Mouse (Mus musculus) adrenal gland, postnatal 25 days (tissue): Measurements from ENCODE around the gene Pla2g6. TPM values are rescaled to one million over a fixed set of nuclear protein-coding genes. Genes with fewer than 3 reads are reported as not detected.

Experiments used
- DNase-seq: peaks from one replicate; pipeline ENCODE4 v3.0.0; 2021; ENCODE audit warnings: mixed read lengths
- total RNA-seq: library from RNA; stranded (reverse); gene quantifications from 2 replicates; pipeline ENCODE4 v1.2.3, GENCODE M21; 2021

Pla2g6 gene
- total RNA-seq, 1 experiment from 2014 or later: 28.4 TPM

DNA sequence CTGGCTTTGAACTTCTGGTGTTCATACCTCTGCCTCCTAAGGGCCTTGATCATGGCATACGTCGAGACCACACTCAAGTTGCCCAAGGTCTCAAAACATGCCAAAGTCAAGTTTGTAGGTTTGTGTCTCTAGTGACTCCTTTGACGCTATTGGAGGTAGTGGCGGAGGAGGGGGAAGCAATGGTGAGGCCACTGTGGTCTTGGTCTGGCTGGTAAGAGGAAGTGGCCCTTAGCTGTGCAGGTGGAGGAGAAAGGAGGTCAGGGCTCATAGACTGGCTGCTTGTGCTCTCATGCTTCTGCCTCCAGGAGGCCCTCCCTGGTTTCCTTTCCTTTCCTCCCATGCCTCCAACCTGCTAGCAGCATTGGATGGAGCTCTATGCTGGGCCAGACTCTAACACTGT, 22.7 kb upstream of the Pla2g6 start:
- DNase-seq: no peak

DNA sequence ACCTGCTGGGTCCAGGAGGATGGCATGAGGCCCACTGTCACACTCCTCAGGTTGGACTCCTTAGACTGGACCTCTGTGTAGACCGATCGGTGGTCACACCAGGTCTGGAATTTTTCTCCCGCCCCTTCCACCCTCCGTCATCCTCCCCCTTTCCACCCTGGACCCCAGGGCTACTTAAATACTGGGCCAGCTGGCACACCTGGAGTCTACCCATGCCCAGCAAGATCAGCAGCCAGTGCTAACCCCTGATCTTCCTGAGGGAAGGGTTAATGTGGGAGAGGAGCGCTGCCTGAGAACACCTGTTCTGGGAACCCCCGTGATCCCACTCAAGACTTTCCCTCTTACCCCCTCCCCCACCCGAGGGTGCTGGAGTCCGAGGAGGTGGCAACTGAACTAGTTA, 20.5 kb upstream of the Pla2g6 start:
- DNase-seq: no peak

DNA sequence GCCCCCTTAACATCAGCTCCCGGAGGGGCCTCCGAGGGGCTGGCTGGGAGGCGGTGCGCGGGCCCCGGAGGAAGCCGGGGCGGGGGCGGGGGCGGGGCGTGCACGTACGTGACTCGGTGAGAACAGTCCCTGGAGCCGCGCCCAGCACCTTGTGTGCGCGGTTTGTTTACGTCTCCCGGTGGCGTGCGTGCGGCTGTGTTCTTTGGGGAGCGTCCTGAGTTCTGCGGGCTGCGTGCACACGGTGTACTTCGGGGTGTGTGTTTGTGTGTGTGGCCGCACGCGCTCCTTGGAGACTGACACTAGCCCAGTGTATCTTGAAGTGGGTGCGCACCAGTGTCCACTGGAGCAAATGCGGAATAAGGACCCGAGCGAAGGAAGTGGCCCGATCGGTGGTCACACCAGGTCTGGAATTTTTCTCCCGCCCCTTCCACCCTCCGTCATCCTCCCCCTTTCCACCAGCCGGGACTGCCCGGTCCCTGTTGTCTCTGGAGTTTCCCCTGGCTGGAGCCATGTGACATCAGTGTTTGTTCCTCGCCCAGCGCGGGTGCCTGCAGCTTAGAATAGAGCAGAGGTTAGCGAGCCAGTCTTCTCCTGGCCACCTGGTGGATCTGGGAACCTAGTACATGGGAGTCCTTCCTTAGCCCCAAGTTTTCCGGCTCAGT, 19.8 kb upstream of the Pla2g6 start:
- DNase-seq: peak; percentile 60

DNA sequence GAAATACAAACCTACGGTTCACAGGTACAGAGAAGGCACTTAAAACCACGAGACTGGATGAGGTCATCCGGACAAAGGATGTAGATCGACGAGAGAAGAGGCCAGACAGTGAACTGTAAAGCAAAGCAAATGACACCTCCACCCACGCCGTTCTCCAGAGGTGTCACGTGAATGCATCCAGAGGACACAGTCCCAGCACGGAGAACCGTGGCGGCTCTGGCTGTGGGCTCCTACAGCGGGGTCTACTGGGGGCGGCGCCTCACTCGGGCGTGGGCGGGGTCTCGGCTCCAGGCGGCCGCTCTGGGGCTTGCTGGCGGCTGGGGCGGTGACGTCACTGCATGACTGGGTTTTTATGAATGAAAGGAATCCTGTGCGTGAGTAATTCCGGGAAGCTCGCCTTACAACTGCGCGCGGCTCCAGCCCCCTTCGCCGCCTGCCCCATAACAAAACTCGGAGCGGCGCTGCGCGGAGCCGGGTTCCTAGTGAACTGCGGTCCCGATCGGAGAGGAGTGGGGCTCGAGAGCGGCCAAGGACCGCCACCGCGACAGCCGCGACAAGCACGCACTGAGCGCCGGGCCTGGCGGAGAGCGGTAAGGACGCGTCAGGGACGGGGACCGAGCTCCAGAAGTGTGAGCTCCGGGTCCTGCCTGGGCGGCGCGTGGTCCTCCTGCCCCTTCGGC, 19.1 kb upstream of the Pla2g6 start:
- peak; percentile 93 for DNase-seq

DNA sequence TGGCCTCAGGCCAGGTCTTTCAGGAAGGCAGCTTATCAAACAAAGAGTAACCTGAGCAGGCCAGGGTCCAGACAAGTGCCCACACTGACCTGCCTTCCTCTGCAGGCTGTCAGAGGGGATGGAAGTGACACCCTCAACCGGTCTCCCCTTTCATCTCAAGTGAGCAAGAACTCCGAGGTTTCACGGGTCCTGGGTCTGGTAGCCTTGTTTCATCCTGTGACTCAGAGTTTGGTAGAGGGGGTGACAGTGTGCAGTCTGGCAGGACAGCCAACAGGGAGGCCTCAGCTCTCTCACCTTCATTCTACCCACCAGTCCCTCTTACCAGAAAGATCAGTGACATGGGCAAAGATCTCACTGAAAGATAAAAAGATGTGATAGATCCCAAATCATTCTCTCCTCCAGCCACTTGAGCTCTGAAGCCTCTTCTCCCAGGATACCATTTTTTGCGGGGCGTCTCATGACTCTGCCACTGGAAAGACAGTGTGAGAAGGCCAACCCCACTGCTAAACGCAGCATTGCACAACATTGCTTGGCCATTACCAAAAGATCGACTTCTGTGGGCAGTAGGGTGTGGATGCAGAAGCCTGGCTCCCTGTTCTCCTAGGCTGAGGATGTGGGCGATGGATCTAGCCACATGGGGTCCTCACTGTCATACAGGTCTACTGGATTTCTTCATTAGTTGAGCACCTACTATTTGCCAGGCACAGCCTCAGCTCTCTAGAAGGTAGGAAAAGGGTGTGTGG, 18.0 kb upstream of the Pla2g6 start, which contains the start of gene Maff:
Gene Maff, plus strand, starts transcription at position 571 of the 743 bp plus-strand sequence.
- DNase-seq: no peak

DNA sequence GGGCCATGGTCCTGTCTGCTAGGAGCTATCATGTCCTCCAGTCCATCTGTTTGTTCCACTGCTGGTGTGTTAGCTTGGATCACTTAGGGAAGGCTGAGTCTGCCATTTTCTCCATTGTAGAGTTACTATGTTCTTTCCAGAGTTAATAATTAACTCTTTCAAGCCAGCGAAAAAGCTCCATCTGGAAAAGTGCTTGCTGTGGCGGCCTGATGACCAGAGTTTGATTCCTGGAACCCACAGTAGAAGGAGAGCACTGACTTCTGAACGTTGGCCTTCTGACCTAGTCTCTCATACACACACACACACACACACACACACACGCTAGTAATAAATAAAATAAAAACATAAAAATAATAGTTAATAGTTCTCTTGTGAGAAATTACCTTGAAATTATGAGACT, 16.4 kb upstream of the Pla2g6 start:
- no peak for DNase-seq

DNA sequence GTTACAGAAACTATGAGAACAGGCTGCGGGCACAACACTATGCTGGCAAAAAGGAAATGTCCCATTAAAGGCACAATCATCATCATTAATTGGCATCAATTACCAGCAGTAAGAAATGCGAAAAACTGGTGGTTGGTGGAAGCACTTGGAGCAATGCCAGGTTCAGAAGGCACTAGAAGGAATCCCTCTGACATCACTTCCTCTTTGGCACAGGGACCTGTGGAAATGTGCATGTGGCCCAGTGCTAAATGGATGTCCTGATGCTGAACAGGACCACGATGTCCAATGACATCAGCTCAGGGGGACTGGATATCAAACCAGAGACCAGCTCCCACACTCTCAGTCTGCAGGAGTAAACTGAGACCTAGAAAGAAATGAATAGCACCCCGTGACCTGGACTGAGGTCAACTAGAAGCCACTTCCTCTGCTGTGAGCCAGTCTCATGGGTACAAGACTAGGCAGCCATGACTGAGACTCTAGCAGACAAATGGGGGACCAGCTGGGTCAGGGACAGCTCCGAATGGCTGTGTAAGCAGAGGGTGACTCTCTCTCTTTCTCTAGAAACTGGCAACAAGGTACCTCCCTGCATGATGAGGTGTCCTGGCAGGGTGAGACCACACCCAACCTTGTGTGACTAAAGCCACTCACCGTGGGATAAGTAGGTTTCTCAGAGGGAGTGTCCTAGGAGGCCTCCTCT, 14.6 kb upstream of the Pla2g6 start:
- DNase-seq: no peak

DNA sequence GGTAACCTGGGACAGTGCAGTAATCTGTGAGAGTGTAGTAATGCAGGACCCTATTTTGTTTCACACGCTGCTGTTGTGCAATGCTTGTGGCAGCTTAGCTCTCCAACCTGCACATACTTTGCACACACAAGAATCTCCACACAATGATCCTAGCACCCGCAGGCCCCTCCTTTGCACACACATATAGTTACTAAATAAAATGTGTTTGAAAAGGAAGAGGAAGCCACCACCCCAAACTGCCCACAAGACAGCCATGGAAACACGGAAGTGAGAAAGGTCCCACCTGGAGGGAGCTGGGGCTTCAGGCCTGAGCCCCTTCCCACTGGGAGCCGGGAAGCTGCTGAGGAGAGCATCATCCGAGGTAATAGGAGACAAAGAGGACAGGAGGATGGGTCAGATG, 10.8 kb upstream of the Pla2g6 start:
- DNase-seq: no peak

DNA sequence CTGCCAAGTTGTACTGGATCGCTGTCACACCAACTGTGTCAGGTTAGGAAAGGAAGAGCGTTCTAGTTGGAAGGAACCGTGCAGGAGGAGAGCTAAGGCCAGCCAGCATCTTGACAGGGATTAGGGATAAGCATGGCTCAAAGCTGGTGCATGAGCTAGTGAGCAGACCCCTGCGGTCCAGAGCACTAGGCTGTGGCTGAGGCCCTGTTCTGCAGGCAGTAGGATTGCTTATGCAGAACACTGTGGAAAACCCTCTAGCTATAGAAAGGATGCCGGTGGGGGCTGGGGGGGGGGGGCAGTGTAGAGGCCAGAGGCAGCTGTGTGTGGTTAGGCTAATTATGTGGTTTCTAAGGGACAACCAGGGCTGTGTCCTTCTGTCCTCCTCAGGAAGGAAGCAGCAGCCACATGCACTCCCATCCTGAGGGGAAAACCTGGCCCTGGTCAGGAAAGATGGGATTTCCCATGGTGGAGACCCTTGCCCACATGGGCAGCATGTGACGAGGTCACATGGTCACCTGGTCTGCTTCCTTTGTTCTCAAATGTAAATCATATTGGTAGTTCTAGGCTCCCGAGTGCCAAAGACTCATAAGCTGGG, 7.0 kb upstream of the Pla2g6 start:
- DNase-seq: no peak

DNA sequence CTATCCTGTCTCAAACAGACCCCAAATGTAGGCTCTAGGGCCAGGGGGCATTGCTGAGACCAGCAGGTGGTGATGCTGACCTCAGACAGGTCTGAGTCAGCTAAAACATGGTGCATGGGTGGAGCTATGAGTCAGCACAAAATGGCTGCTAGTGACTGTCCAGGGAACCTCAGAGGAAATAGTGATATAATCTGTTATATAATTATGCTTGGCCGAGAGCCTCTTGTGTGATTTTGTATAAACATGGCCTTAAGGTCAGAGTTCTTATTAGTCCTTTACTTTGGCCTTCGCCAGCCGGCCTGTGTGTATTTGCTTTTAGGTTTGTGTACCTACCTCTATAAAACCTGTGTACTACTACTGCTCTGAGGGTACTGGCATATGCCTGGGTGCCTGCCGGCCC, 5.2 kb upstream of the Pla2g6 start:
- no peak for DNase-seq

DNA sequence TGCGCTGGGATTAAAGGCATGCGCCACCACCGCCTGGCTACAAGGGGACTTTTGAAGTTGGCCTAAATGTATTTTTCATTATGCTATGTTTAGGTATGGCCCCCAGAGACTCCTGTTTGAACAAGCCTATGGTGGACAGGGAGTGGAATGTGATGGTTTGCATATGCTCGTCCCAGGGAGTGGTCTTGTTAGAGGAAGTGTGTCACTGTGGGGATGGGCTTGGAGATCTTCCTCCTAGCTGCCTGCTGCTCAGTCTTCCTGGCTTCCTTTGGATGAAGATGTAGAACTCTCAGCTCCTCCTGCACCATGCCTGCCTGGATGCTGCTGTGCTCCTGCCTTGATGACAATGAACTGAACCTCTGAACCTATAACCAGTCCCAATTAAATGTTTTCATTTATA, 2.3 kb upstream of the Pla2g6 start:
- DNase-seq: no peak

DNA sequence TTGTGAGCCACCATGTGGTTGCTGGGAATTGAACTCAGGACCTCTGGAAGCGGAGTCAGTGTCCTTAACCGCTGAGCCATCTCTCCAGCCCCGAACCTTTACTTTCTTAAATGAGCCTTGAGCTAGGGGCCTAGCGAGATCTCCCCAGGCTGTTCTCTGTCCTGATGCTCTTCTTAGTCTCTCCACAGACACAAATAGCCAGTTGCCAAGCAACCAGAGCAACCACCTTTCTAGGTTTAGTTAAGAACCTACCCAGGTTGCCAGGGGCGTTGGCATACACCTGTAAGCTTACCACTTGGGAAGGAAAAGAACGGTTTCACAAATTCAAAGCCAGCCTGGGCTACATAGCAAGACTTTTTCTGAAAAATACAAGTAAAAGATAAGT, 1.8 kb upstream of the Pla2g6 start:
- DNase-seq: no peak

DNA sequence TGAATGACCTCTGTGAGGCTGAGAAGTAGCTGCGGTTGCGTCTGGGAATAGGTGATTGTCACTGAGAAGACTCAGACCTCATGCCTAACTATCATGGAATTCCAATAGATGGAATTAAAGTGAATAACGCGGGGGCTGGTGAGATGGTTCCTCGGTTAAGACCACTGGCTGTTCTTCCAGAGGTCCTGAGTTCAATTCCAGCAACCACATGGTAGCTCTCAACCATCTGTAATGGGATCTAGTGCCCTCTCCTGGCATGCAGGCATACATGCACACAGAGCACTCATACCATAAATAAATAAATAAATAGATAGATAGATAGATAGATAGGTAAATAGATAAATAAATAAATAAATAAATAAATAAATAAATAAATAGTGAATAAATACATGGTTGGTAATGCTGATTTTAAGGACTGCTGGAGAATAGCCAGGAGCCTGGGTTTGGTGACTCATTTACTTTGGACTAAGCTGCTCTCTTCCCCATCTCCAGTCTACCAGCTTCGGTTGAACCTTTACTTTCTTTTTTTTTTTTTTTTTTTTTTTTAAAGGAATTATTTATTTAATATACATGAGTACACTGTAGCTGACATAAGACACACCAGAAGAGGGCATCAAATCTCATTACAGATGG, 1.3 kb upstream of the Pla2g6 start:
- no peak for DNase-seq

DNA sequence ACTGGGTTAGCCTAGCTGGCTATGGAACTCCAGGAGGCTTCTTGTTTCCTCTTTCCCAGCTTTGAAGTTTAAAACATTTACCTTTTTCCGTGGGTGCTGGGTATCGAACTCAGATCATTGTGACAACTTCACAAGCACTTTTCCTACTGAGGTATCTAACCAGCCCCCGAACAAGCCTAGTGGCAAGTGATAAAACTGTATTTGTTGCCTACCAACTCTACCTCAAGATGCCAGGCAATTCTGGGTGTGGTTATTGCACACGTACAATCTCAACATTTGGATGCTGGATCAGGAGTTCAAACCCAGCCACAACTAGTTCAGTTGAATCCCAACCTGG, 717 bp upstream of the Pla2g6 start:
- no peak for DNase-seq

DNA sequence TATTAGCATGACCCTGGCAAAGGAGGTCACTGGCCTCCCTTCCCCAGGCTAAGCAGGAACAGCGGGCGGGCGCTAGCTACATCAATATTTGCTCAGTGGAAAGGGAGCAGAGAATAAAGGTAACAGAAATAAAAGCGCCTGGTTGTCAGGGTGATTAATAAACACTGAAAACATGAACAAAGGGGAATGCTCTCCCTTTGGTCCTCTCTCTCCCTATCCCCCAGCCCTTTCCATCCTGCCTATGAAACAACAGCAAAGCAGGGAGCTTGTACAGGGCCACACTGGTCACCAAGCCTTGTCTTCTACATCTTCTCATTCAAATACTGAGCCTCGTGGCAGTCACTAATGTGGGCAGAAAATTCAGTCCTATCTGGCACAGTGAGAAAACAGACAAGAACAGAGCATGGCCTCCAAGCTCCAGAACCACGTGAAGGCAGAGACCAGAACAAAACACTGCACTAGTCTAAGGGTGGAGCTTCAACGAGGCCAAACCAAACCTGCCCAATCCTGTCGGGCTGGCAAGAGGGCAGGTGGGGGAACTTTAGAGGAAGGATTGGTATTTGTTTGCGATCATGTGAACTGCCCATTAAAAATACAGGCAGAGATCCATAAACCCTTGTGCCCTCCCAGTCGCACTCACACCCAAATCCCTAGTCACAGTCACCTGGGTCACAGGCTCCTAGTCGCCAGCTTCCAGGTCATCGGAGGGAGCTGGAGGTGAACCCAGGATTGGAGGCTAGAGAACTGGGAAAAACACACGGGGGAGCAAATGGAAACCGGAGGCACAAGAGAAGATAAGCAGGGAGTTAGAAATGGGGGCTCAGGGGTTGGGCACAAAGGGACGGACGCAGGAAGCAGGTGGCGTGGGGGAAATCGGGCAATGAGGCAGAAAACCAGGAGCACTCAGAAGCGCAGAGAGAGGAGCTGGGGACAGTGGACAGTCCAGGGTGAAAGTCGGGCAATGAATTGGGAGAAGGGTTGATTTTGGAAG, 924 bp downstream of the Pla2g6 start:
- DNase-seq: peak; percentile 23

DNA sequence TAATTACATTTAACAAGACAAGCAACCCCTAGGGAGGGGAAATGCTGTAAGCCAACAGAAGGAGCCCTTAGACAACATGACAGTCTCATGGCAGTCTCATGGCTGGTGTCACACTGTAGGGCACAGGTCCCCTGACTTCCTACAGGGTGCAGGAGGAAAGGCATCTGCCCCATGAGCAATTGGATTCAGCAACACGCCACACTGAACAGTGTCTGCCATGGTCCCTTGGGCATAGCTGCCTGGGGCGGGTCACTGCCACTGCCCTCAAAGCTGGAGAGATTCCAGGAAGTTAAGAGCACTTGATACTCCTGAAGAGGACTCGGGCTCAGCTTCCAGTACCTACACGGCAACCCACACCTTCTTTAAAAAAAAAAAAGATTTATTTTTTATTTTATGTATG, 1.9 kb downstream of the Pla2g6 start:
- no peak for DNase-seq

DNA sequence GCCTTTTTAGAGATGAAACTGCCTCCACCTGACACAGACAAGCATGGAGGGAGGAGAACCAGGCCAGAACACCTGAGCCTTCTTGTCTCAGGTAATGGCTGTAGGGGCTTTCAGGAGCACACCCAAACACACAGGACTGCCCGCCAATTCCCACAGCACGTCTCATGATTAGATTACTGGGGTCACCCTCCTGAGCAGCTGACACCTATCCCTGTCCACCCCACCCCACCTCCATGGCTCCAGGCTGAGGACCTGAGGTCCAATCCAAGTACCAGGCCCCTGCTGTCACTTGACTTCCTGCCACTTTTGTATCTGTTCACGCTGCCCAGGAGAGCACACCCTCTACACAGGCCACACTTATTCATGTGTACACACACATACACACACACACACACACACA, 2.4 kb downstream of the Pla2g6 start:
- no peak for DNase-seq

DNA sequence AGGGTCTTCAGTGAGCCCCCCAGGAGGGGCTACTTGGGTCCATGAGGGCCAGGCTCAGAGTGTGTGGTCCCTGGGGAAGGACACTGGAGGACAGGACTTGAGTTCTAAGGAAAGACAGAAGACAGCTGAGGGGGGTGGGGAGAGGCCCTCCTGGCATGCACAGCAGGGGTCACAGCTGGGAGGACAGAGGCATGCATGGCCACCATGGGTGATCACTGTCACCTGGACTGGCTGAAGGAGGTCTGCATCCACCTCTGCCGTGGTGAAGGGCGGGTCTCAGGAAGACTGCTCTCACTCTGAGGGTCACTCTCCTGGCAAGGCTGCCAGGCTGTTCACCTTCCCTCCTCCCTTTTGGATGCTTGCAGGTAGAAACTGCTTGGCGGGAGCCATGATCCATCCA, 3.8 kb downstream of the Pla2g6 start:
- DNase-seq: no peak

DNA sequence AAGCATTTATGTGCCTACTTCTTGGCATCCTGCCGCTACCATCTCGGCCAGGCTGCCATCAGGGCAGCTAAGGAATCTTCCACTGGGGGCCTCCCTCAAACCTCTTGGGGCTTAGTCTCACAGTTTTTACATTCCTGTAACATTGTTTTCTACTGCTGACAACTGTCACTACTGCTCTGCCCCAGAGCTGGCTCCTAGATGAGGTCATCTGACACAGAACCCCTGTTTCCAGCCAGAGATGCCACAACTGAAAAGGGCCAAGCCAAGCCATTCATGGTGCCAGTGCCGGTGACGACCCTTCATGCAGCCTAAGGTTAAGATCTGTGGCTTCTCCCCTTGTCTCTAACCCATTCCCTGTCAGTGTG, 4.4 kb downstream of the Pla2g6 start:
- DNase-seq: no peak

DNA sequence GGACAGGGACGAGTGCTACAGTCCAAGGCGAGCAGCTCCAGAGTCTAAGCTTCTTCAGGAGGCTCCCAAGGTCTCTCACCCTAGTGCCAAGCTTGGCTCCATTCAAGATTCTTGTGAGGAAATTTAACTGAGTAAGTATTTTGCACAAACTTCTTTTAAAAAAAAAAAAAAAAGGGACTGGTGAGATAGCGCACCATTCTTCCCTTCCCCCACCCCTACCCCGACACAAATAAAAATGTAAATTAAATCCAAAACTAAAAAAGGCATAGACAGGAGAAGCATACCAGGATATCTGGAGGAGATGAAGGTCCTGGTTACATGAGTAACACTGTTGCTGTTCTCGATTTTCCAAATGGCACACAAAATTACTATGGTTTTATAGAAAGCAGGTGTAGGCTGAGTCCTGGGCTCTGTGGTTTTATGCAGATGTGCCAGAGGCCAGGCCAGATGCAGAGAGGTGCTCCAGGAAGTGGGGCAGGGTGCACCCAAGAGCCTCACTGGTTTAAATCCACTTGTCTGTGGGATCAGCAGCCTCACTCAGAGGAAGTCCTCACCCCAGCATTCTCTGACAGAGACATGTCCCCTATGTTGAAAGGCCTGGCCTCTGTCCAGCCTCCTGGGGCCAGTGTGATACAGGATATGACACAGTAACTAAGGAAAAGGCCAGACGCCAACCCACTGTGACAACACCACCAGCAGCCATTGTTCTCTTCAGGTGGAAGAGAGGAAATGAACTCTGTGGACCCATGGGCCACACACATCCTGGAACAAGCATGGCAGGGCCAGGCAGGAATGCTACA, 5.0 kb downstream of the Pla2g6 start:
- peak; percentile 73 for DNase-seq
